Mouse (Mus musculus) E14TG2a.4 (cell line): ENCODE data around the gene Ppm1f.

Source experiments
- CTCF ChIP-seq: conservative IDR thresholded peaks from 2 replicates; pipeline ENCODE4 v1.5.1; 2014; ENCODE audit warnings: low read length
- NANOG ChIP-seq: IDR thresholded peaks from 2 replicates; pipeline ENCODE4 v1.6.1; 2014; ENCODE audit warnings: borderline replicate concordance, low read length, mixed read lengths
- POU5F1 ChIP-seq: IDR thresholded peaks from 2 replicates; pipeline ENCODE4 v1.6.1; 2014; ENCODE audit warnings: low read length, borderline replicate concordance

DNA sequence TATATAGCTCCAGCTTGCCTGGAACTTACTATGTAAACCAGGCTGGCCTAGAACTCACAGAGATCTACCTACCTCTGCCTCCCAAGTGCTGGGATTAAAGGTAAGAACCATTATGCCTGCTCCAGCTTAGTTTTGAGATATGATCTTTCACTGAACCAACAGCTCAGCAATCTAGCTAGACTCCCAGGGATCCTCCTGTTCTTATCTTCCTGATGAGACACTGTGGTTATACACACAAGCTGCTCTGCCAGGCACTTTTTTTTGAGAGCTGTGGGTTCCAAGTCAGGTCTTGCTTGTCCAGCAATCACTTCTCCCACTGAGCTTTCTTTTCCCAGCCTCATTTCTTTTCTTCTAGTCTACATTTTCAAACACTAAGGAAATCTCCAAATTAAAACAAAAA lies 70.0 kb downstream of the Ppm1f start:
- TF ChIP-seq CTCF (no peak), NANOG (no peak), POU5F1 (no peak)
